8 mouse cellular contexts compared by ENCODE assay signal in the genomic region with DNA sequence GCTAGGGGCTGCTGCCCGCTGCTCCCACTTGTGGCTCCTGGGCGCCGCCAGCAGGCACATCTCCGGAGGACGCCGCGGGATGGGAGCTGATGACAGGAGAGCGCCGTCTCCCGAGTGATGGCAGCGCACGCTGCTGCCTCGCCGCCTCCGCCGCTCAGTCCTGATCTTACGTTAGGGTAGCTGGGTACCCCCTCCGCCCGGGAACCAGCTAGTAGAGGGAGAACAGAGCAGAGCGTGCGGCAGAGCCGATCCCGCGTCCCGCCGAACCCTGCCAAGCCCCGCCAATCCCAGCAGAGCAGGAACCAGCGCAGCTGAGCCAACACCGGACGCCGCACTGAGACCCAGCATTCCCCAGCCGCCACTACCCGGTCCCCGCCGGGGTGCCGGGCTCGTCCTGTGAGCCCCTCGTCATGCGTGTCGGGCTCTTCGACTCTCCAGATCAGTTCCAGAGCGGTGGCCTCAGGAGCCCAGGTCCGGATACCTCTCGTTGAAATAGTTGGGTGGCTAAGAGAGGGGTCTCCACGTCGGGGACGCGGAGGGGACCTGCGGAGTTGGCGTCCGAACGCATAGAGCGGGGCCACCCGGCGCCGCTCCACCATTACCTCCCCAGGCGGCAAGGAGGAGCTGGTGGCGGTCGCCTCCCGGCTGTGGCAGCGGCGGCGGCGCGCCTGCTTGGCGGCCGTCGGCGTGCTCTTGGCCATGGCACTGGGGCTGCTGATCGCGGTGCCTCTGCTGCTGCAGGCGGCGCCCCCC. TPM values are rescaled to one million over a fixed set of nuclear protein-coding genes. Genes with fewer than 3 reads are reported as not detected.
DNase-seq lines count a peak whose midpoint lies in the region; ATAC-seq and TF ChIP-seq lines count a peak whose summit lies in the region.

A gene (plus strand): TSS at position 164 of the 753 bp plus-strand sequence.

- no peak within 1 kb of the TSS for H3K27ac ChIP-seq in intestine, postnatal 0 days (ENCODE audit: low read depth, low read length)
- no peak within 1 kb of the TSS for H3K27ac ChIP-seq in midbrain, embryonic 13.5 days

- ATAC-seq in megakaryocyte, adult 5-6 weeks (ENCODE audit: poor library complexity, severe bottlenecking): no peak
- ATAC-seq in intestine, postnatal 0 days: no peak; the same call in 1 of the 2 replicates
- ATAC-seq in midbrain, embryonic 13.5 days: peak; percentile 67
- ATAC-seq in erythroid progenitor cell, adult 5-6 weeks (replicated peaks; ENCODE audit: low FRiP score, poor library complexity, severe bottlenecking): no peak

- no peak for TF ChIP-seq CTCF in intestine, postnatal 0 days (IDR thresholded peaks at IDR 0.05; ENCODE audit: low read depth)

- no peaks in the 10 kb centered on the region for H3K36me3 ChIP-seq in megakaryocyte, embryonic 14.5 days (replicated peaks; ENCODE audit: low read length)
- H3K36me3 ChIP-seq in intestine, postnatal 0 days (ENCODE audit: control insufficient read depth, insufficient read depth): no peaks in the 10 kb centered on the region
- H3K36me3 ChIP-seq in midbrain, embryonic 13.5 days: no peaks in the 10 kb centered on the region

- peaks cover 80% of the 10 kb centered on the region for H3K27me3 ChIP-seq in megakaryocyte, embryonic 14.5 days (replicated peaks)
- peaks cover 53% of the 10 kb centered on the region for H3K27me3 ChIP-seq in intestine, postnatal 0 days (replicated peaks; ENCODE audit: control insufficient read depth, insufficient read depth, low read length)
- peaks cover 90% of the 10 kb centered on the region for H3K27me3 ChIP-seq in midbrain, embryonic 13.5 days

- peak within 1 kb of the TSS; percentile 37 for H3K4me2 ChIP-seq in intestine, postnatal 0 days (replicated peaks; ENCODE audit: low read depth)
- peak within 1 kb of the TSS; percentile 55 for H3K4me2 ChIP-seq in midbrain, embryonic 13.5 days (replicated peaks)

- peak within 1 kb of the TSS; percentile 6 for H3K4me3 ChIP-seq in megakaryocyte, embryonic 14.5 days (replicated peaks)
- H3K4me3 ChIP-seq in intestine, postnatal 0 days (ENCODE audit: low read depth, low read length): peak within 1 kb of the TSS; percentile 5
- H3K4me3 ChIP-seq in midbrain, embryonic 13.5 days (replicated peaks): peak within 1 kb of the TSS; percentile 38

- under 1% methylated on average over 71 of the region's 73 CpGs for WGBS in intestine, postnatal 0 days
- under 1% methylated on average over 68 of the region's 73 CpGs for WGBS in midbrain, embryonic 13.5 days

- H3K9me3 ChIP-seq in megakaryocyte, embryonic 14.5 days: no peaks in the 10 kb centered on the region
- no peaks in the 10 kb centered on the region for H3K9me3 ChIP-seq in intestine, postnatal 0 days (ENCODE audit: control insufficient read depth)
- no peaks in the 10 kb centered on the region for H3K9me3 ChIP-seq in midbrain, embryonic 13.5 days

- no peak within 1 kb of the TSS for H3K9ac ChIP-seq in intestine, postnatal 0 days (ENCODE audit: low read depth, low read length)
- H3K9ac ChIP-seq in midbrain, embryonic 13.5 days (replicated peaks): peak within 1 kb of the TSS; percentile 52

- peaks cover 28% of the 10 kb centered on the region for H3K4me1 ChIP-seq in megakaryocyte, embryonic 14.5 days
- no peaks in the 10 kb centered on the region for H3K4me1 ChIP-seq in intestine, postnatal 0 days (replicated peaks; ENCODE audit: control insufficient read depth, insufficient read depth, low read length)
- peaks cover 38% of the 10 kb centered on the region for H3K4me1 ChIP-seq in midbrain, embryonic 13.5 days (replicated peaks)

- DNase-seq in adrenal gland, adult 2 months: peak; percentile 34
- DNase-seq in adrenal gland, adult 8-10 months: no peak
- DNase-seq in adipocyte (ENCODE audit: low spot score): no peak

RNA-seq across cellular contexts. Expression of the gene that starts here (rescaled TPM):
- total RNA-seq in adrenal gland, adult 2 months (2021): not detected
- polyA plus RNA-seq in adrenal gland, adult 2 months (2012; rRNA removed): 0.04 and 0.13 TPM in 2 replicates
- total RNA-seq in adrenal gland, adult 8-10 months (2022): not detected
- not detected in 2 replicates for polyA plus RNA-seq in megakaryocyte, embryonic 14.5 days (2012; ENCODE audit: insufficient read depth, low replicate concordance)
- total RNA-seq in megakaryocyte, adult 5-6 weeks (2015): not detected in 2 replicates
- total RNA-seq in megakaryocyte, adult 5-6 weeks (2017): not detected in 2 replicates
- polyA plus RNA-seq in intestine, postnatal 0 days (2015; fragmentation: Nextera tagmentation; extraction: Ambion mirVana): not detected in 2 replicates
- 6.1 and 8.0 TPM in 2 replicates for polyA plus RNA-seq in midbrain, embryonic 13.5 days (2015; fragmentation: Nextera tagmentation; extraction: Ambion mirVana)
- total RNA-seq in erythroid progenitor cell, adult 5-6 weeks (2015; ENCODE audit: low replicate concordance): not detected in 2 replicates
- not detected in 2 replicates for total RNA-seq in erythroid progenitor cell, adult 5-6 weeks (2017; ENCODE audit: low replicate concordance)

Comparison
In these comparisons a context has a peak if more than half of its experiments do, and no peak if none do; other contexts are left out.
1. Peak in DNase-seq in adrenal gland, adult 2 months; RNA of the gene not detected or under 1 TPM.